Mouse (Mus musculus) lung, postnatal 36 days (tissue): ENCODE results near the gene Naa60.
"Not testable (repeated sequence)": the region's sequence is repeated elsewhere in the genome, so short reads cannot be mapped to it uniquely, and the experiment has no call there.

Experiments used
- DNase-seq: peaks from one replicate; pipeline ENCODE4 v3.0.0; 2022; ENCODE audit warnings: mixed read lengths

Gene Naa60

DNA sequence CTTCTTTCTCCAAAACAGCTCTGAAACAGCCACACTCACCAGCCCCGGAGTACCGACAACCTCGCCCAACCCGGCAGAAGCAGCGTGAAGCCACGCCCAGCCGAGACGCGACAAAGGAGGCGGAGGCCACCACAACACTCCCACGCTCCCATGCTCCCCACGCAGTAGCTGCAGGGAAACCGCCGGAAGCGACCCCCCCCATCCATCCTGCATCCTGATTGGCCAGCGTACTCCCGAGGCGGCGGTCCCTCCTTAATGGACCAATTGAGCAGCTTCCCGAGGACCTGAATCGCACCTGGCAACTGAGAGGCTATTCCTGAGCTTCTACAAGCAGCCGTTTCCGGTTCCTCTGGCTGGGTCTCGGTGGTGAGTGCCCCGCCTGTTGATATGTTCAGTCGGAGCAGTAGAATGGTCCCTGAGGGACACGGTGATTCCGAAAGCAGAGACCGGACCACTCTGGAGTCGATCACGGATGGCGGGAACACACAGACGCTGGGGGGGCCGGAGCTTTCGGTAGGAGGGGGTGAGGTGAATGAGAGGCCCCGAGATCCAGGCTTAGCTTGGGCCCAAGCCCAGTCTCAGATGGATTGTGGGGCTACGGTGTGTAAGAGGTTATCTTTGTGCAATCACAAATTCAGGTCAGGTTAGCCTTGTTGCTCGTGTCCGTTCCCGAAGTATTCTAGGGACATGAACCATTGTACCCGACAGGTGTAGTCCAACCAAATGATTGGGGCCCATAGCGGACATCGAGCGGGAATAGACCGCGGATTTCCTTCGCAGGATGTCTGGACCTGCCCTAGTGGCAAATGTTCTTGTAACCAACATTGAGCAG is at the start of gene Naa60:
Naa60 (plus strand) TSS at position 160 of the 832 bp plus-strand sequence.
- DNase-seq = peak; percentile 95

- DNase-seq = no peak
Observed at GRCm38 (mm10) chr16:3828021-3828420, 44.2 kb upstream of the Naa60 start.

- DNase-seq = no peak
Observed at GRCm38 (mm10) chr16:3829727-3830126, 42.4 kb upstream of the Naa60 start.

DNA sequence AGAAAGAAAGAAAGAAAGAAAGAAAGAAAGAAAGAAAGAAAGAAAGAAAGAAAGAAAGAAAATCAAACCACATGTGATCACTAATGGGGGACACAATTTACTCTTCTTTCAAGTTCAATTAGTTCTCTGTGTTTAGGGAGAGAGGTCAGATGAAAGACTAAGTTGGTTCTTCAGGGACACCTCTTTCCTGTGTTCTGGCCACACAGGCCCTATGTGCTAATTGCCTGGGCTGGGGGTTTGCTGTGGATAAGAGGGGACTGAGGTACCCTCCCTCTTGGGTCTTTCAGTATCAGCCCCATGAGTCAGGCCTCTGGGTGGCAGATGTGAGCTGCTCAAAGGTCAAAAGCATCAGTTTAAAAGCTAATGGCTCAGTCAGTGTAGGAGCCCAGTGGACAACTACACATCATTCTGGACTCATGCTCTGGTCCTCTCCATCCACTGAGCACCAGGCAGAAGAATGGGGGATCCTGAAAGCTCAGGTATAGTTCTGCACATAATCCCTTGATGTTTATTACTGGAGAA is 41.5 kb upstream of the Naa60 start, which contains the start of gene Olfr15:
Olfr15 (plus strand) TSS at position 291 of the 522 bp plus-strand sequence.
- no peak for DNase-seq

DNA sequence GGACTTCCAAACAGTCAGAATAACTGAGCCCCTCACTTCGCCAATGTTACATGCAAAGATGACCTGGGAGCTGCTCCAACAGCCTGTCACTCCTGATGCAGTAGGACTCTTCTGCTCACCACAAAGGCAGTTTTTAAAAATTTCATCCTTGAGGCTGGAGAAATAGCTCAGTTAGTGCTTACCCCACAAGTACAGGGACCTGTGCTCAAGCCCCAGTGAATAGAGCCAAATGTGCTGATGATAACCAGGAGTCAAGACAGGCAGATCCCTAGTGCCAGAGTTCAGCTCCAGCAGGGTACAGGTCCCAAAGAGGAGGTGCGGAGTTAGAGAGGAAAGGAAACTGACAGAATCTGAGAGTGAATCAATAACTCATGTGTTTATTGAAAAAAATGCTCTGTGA is 36.7 kb upstream of the Naa60 start:
- no peak for DNase-seq

- peak; percentile 34 for DNase-seq
Observed at GRCm38 (mm10) chr16:3839157-3839885, 32.9 kb upstream of the Naa60 start.

GRCm38 (mm10) chr16:3842989-3843388 is 29.2 kb upstream of the Naa60 start:
- no peak for DNase-seq

GRCm38 (mm10) chr16:3843796-3844195 is 28.4 kb upstream of the Naa60 start:
- DNase-seq = no peak

DNA sequence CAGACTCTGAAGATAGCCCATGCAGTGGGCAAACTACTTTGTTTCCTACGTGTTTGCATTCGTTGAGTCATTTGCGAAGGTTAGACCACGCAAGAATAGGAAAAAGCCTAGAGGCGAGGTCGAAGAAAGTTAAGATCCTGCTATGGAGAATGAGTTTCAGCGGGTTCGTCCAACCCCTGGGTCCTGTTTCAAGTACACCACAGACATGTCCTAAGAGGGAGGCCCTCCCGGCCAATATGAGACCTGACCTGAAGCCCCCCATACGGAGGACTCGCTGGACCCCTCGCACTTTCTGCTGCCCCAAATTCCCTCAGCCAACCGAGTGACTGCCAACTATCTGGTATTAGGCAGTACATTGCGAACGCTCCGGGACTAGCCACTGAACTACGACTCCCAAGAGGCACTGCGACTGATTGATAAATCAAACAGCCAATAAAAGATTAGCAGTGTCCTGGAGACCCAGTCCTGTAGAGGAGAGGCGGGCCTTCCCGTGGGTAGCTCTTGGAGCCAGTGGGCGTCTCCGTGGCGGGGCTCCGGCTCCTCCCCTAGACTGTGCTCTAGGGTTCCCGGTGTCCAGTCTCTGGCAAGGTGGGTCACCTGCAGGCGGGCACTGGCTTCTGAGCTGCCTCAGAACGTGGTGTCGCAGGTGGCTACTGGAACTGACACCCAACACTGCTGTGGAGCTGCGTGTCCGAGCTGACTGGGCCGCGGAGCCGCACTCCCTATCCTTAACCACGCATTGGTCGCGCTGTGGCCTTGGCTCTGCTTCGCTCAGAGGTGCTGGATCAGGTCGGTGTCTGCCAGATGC is 25.3 kb upstream of the Naa60 start, which contains the start of gene Zfp174:
Zfp174 (plus strand) TSS at position 558 of the 808 bp plus-strand sequence.
- DNase-seq = peak; percentile 99

DNA sequence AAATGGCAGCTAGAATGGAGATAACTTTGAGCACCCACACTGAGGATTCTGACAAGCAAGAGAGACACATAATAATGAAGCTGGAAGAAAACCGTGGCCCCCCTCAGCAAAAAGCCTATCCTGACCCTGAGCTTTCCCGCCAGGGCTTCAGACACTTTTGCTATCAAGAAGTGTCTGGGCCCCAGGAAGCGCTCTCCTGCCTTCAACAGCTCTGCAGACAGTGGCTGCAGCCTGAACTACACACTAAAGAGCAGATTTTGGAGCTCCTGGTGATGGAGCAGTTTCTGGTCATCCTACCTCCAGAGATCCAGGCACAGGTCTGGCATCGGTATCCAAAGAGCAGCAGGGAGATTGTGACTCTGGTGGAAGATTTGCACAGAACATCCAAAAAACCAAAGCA is 24.3 kb upstream of the Naa60 start:
- DNase-seq = no peak

GRCm38 (mm10) chr16:3848416-3848815 is 23.8 kb upstream of the Naa60 start:
- DNase-seq = no peak

GRCm38 (mm10) chr16:3851301-3851700 is 20.9 kb upstream of the Naa60 start:
- DNase-seq = not testable (repeated sequence)

- DNase-seq = no peak
Observed at GRCm38 (mm10) chr16:3852586-3852985, 19.6 kb upstream of the Naa60 start.

DNA sequence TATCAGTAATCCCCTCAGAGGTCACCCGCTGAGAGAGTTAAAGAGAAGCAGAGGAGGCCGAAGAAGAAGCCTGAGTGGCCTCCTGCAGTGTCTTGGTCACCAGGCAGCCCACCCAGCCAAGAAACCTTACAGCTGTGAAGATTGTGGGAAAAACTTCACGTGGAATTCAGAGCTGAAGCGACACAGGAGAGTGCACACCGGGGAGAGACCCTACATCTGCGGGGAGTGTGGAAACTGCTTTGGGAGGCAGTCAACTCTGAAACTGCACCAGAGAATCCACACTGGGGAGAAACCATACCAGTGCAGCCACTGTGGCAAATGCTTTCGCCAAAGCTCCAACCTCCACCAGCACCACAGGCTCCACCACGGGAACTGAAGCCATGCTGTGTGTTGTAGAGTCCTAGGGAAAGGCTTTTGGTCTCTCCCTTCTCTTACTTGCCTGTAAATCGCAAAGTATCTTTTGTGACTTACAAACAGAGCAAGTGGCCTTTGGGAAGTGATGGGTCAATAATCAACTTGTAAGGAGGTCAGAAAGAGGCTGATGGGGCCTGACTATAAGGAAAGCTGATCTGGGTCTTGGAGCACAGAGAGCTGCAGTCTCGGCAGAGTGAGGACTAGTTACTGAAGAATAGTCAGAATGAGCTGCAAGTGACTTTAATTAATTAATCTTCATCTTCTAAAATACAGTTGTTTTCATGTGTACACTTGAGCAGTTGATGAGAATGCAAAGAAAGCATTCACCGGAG is 17.6 kb upstream of the Naa60 start:
- DNase-seq = no peak

- DNase-seq = no peak
Observed at GRCm38 (mm10) chr16:3855776-3856175, 16.4 kb upstream of the Naa60 start.

GRCm38 (mm10) chr16:3859254-3859653 is 12.9 kb upstream of the Naa60 start:
- DNase-seq = no peak

DNA sequence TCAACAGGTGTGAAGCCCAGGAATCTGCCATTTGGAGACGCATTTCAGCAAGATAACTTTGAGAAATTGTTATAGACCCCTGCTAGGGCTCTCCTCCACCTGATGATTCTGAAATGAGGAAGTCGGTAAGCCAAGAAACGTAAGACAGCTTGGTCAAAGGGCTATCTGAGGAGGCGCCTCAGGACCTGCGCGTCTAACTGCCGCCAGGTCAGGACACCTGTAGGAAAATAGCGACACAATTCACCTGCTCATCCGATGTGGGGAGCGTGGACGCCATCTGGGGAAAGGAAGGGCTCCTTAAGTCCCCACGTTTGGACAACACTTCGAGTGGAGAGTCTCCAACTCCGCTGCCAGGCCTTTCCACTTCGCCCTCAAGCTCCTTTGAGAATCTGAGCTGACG is 360 bp upstream of the Naa60 start:
- DNase-seq = no peak

- DNase-seq = no peak
Observed at GRCm38 (mm10) chr16:3876346-3876745, 4.2 kb downstream of the Naa60 start.

DNA sequence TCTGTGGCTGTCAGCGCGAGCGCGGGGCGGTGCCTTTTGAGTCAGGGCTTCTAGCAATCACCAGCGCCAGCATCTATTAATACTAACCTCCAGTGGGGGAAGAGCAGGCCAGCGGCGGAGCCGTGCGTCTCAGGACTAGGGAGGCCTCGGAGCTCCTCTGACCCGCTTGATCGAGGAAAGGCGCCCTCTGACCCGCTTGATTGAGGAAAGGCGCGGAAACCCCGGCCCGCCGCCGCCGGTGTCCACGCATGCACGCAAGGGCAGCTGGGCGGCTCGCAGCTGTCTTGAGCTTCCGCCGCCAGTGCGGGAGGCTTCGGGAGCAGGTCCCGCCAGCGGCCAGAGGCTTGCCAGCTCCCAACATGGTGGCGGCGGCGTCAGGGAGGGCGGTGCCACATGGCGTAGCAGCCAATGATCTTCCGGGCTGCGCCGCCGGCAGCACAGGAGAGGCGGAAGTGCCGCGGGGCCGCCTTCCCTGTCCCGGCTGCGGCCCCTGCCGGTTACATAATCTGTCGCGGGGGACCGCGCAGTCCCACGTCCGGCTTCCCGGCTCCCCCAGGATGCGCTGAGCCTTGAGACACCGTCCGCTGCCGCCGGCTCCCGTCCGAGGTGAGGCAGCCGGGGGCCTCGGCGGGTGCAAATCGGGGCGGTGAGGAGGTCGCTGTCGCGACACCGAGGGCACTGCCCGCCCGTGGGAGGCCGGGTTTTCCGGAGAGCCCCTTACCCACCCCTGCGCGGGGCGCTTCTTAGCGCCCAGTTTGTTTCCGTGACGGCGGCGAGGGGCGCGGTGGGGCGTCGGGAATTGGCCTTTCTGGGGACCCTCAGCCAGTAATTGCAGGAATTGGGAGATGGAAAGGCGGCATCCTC is 12.3 kb downstream of the Naa60 start, which contains the start of the genes Zfp597 and Gm20695:
Zfp597 (minus strand) TSS at position 361 of the 864 bp plus-strand sequence.
Gm20695 (plus strand) TSS at position 448 of the 864 bp plus-strand sequence.
- peak; percentile 95 for DNase-seq

GRCm38 (mm10) chr16:3885065-3885670 is 13.0 kb downstream of the Naa60 start:
- peak; percentile 23 for DNase-seq
